Mouse (Mus musculus): ENCODE measurements around the gene Ncf1. TPM values are rescaled to one million over a fixed set of nuclear protein-coding genes. Genes with fewer than 3 reads are reported as not detected.

Gene Ncf1
- polyA plus RNA-seq, 1 experiment = 18.9 TPM

GRCm38 (mm10) chr5:134232111-134232510 is 2.7 kb upstream of the Ncf1 start:
- no peaks in the 10 kb centered on the region for H3K27me3 ChIP-seq (ENCODE audit: control insufficient read depth, insufficient read depth, low read length)
- H3K4me1 ChIP-seq (ENCODE audit: control insufficient read depth, insufficient read depth, insufficient read length, low read length) = peaks cover 27% of the 10 kb centered on the region
- H3K36me3 ChIP-seq (ENCODE audit: control insufficient read depth, insufficient read depth, low read length) = peaks cover 1% of the 10 kb centered on the region; the same call in 1 of the 2 replicates
- H3K27ac ChIP-seq (ENCODE audit: insufficient read depth, low read depth, low read length) = peak overlapping the region; percentile 68
- WGBS = 18% methylated on average over 6 of the region's 6 CpGs
- TF ChIP-seq CTCF (IDR thresholded peaks at IDR 0.05; ENCODE audit: extremely low read depth, insufficient read length, insufficient replicate concordance, low read depth, low read length) = no peak
- TF ChIP-seq POLR2A (IDR thresholded peaks at IDR 0.05; ENCODE audit: low read depth, low read length) = no peak
- no peak overlapping the region for H3K4me3 ChIP-seq (ENCODE audit: low read depth, low read length)

GRCm38 (mm10) chr5:134231376-134231775 is 2.0 kb upstream of the Ncf1 start:
- H3K4me3 ChIP-seq (ENCODE audit: low read depth, low read length) = no peak overlapping the region
- TF ChIP-seq POLR2A (IDR thresholded peaks at IDR 0.05; ENCODE audit: low read depth, low read length) (peak; percentile 11; the same call in 1 of the 2 replicates), CTCF (IDR thresholded peaks at IDR 0.05; ENCODE audit: extremely low read depth, insufficient read length, insufficient replicate concordance, low read depth, low read length) (no peak)
- WGBS = 69% methylated on average over 5 of the region's 5 CpGs
- H3K27me3 ChIP-seq (ENCODE audit: control insufficient read depth, insufficient read depth, low read length) = no peaks in the 10 kb centered on the region
- peak overlapping the region; percentile 56 for H3K27ac ChIP-seq (ENCODE audit: insufficient read depth, low read depth, low read length)
- H3K36me3 ChIP-seq (ENCODE audit: control insufficient read depth, insufficient read depth, low read length) = no peaks in the 10 kb centered on the region
- peaks cover 25% of the 10 kb centered on the region for H3K4me1 ChIP-seq (ENCODE audit: control insufficient read depth, insufficient read depth, insufficient read length, low read length)

- H3K27me3 ChIP-seq (ENCODE audit: control insufficient read depth, insufficient read depth, low read length) = no peaks in the 10 kb centered on the region
- no peaks in the 10 kb centered on the region for H3K36me3 ChIP-seq (ENCODE audit: control insufficient read depth, insufficient read depth, low read length)
- peaks cover 9% of the 10 kb centered on the region for H3K4me1 ChIP-seq (ENCODE audit: control insufficient read depth, insufficient read depth, insufficient read length, low read length)
- H3K4me3 ChIP-seq (ENCODE audit: low read depth, low read length) = peak overlapping the region; percentile 40
- TF ChIP-seq POLR2A (IDR thresholded peaks at IDR 0.05; ENCODE audit: low read depth, low read length) (no peak), CTCF (IDR thresholded peaks at IDR 0.05; ENCODE audit: extremely low read depth, insufficient read length, insufficient replicate concordance, low read depth, low read length) (no peak)
- 66% methylated on average over 6 of the region's 6 CpGs for WGBS
- H3K27ac ChIP-seq (ENCODE audit: insufficient read depth, low read depth, low read length) = peak overlapping the region; percentile 30
Observed at GRCm38 (mm10) chr5:134228249-134228638, 1.2 kb downstream of the Ncf1 start.

GRCm38 (mm10) chr5:134227574-134228248 is 1.7 kb downstream of the Ncf1 start:
- peaks cover 7% of the 10 kb centered on the region for H3K4me1 ChIP-seq (ENCODE audit: control insufficient read depth, insufficient read depth, insufficient read length, low read length)
- H3K4me3 ChIP-seq (ENCODE audit: low read depth, low read length) = peak overlapping the region; percentile 40
- no peaks in the 10 kb centered on the region for H3K27me3 ChIP-seq (ENCODE audit: control insufficient read depth, insufficient read depth, low read length)
- no peaks in the 10 kb centered on the region for H3K36me3 ChIP-seq (ENCODE audit: control insufficient read depth, insufficient read depth, low read length)
- TF ChIP-seq CTCF (IDR thresholded peaks at IDR 0.05; ENCODE audit: extremely low read depth, insufficient read length, insufficient replicate concordance, low read depth, low read length) = peak; percentile 11; the same call in 1 of the 2 replicates
- TF ChIP-seq POLR2A (IDR thresholded peaks at IDR 0.05; ENCODE audit: low read depth, low read length) = no peak
- peak overlapping the region; percentile 30; the same call in 1 of the 2 replicates for H3K27ac ChIP-seq (ENCODE audit: insufficient read depth, low read depth, low read length)
- WGBS = 38% methylated on average over 11 of the region's 11 CpGs

- Histone ChIP-seq H3K27ac (ENCODE audit: insufficient read depth, low read depth, low read length) (no peak overlapping the region), H3K36me3 (ENCODE audit: control insufficient read depth, insufficient read depth, low read length) (no peaks in the 10 kb centered on the region), H3K4me3 (ENCODE audit: low read depth, low read length) (peak overlapping the region; percentile 1; the same call in 1 of the 2 replicates), H3K27me3 (ENCODE audit: control insufficient read depth, insufficient read depth, low read length) (no peaks in the 10 kb centered on the region), H3K4me1 (ENCODE audit: control insufficient read depth, insufficient read depth, insufficient read length, low read length) (peaks cover under 1% of the 10 kb centered on the region)
- no peak for TF ChIP-seq CTCF (IDR thresholded peaks at IDR 0.05; ENCODE audit: extremely low read depth, insufficient read length, insufficient replicate concordance, low read depth, low read length)
- no peak for TF ChIP-seq POLR2A (IDR thresholded peaks at IDR 0.05; ENCODE audit: low read depth, low read length)
- WGBS = 56% methylated on average over 12 of the region's 12 CpGs
Observed at GRCm38 (mm10) chr5:134226946-134227345, 2.5 kb downstream of the Ncf1 start.

- H3K27me3 ChIP-seq (ENCODE audit: control insufficient read depth, insufficient read depth, low read length) = 0 out of 2 replicates have a peak, but pooled peaks cover 4% of the 10 kb centered on the region
- WGBS = 72% methylated on average over 30 of the region's 30 CpGs
- H3K27ac ChIP-seq (ENCODE audit: insufficient read depth, low read depth, low read length) = no peak overlapping the region
- no peaks in the 10 kb centered on the region for H3K36me3 ChIP-seq (ENCODE audit: control insufficient read depth, insufficient read depth, low read length)
- H3K4me3 ChIP-seq (ENCODE audit: low read depth, low read length) = no peak overlapping the region
- no peak for TF ChIP-seq POLR2A (IDR thresholded peaks at IDR 0.05; ENCODE audit: low read depth, low read length)
- TF ChIP-seq CTCF (IDR thresholded peaks at IDR 0.05; ENCODE audit: extremely low read depth, insufficient read length, insufficient replicate concordance, low read depth, low read length) = no peak
- H3K4me1 ChIP-seq (ENCODE audit: control insufficient read depth, insufficient read depth, insufficient read length, low read length) = no peaks in the 10 kb centered on the region; the same call in 1 of the 2 replicates
Observed at GRCm38 (mm10) chr5:134225110-134225901, 4.1 kb downstream of the Ncf1 start.

GRCm38 (mm10) chr5:134221708-134222150 is 7.7 kb downstream of the Ncf1 start:
- H3K4me3 ChIP-seq (ENCODE audit: low read depth, low read length) = 0 out of 2 replicates have a peak overlapping the region, but pooled peaks have one; percentile 5
- no peak overlapping the region for H3K27ac ChIP-seq (ENCODE audit: insufficient read depth, low read depth, low read length)
- TF ChIP-seq CTCF (IDR thresholded peaks at IDR 0.05; ENCODE audit: extremely low read depth, insufficient read length, insufficient replicate concordance, low read depth, low read length) (no peak), POLR2A (IDR thresholded peaks at IDR 0.05; ENCODE audit: low read depth, low read length) (no peak)
- 9% methylated on average over 36 of the region's 36 CpGs for WGBS
- H3K27me3 ChIP-seq (ENCODE audit: control insufficient read depth, insufficient read depth, low read length) = 0 out of 2 replicates have a peak, but pooled peaks cover 4% of the 10 kb centered on the region
- H3K36me3 ChIP-seq (ENCODE audit: control insufficient read depth, insufficient read depth, low read length) = no peaks in the 10 kb centered on the region
- no peaks in the 10 kb centered on the region; the same call in 1 of the 2 replicates for H3K4me1 ChIP-seq (ENCODE audit: control insufficient read depth, insufficient read depth, insufficient read length, low read length)

All from small intestine, adult 2 months (tissue).